Mouse (Mus musculus): Measurements from ENCODE around the gene Rtl1.

Rtl1 gene

GRCm38 (mm10) chr12:109600230-109600629 lies at the start of gene Rtl1:
Gene Rtl1 (minus strand): TSS chr12:109600330.
- in situ Hi-C loops (cut with MboI, MseI), result no loop called here

- in situ Hi-C loops (cut with MboI, MseI), result no loop called here
Measured at GRCm38 (mm10) chr12:109640560-109641167, 40.5 kb upstream of the Rtl1 start.

- in situ Hi-C loops (cut with MboI, MseI), result no loop called here
Measured at GRCm38 (mm10) chr12:109632035-109632434, 31.9 kb upstream of the Rtl1 start.

GRCm38 (mm10) chr12:109628887-109629286 lies 28.8 kb upstream of the Rtl1 start:
- in situ Hi-C loops (cut with MboI, MseI), result no loop called here

GRCm38 (mm10) chr12:109626910-109627309 lies 26.8 kb upstream of the Rtl1 start:
- in situ Hi-C loops (cut with MboI, MseI), result no loop called here

GRCm38 (mm10) chr12:109620196-109620595 lies 20.1 kb upstream of the Rtl1 start:
- in situ Hi-C loops (cut with MboI, MseI), result no loop called here

- in situ Hi-C loops (cut with MboI, MseI), result no loop called here
Measured at GRCm38 (mm10) chr12:109617993-109618392, 17.9 kb upstream of the Rtl1 start.

GRCm38 (mm10) chr12:109617126-109617525 lies 17.0 kb upstream of the Rtl1 start:
- in situ Hi-C loops (cut with MboI, MseI), result no loop called here

GRCm38 (mm10) chr12:109615371-109615770 lies 15.2 kb upstream of the Rtl1 start:
- in situ Hi-C loops (cut with MboI, MseI), result no loop called here

- in situ Hi-C loops (cut with MboI, MseI), result no loop called here
Measured at GRCm38 (mm10) chr12:109614416-109614815, 14.3 kb upstream of the Rtl1 start.

- in situ Hi-C loops (cut with MboI, MseI), result no loop called here
Measured at GRCm38 (mm10) chr12:109612392-109613385, 12.6 kb upstream of the Rtl1 start.

- in situ Hi-C loops (cut with MboI, MseI), result no loop called here
Measured at GRCm38 (mm10) chr12:109608576-109609440, 8.7 kb upstream of the Rtl1 start.

- in situ Hi-C loops (cut with MboI, MseI), result no loop called here
Measured at GRCm38 (mm10) chr12:109607953-109608352, 7.8 kb upstream of the Rtl1 start.

- in situ Hi-C loops (cut with MboI, MseI), result no loop called here
Measured at GRCm38 (mm10) chr12:109607191-109607590, 7.1 kb upstream of the Rtl1 start.

GRCm38 (mm10) chr12:109604982-109605721 lies 5.0 kb upstream of the Rtl1 start:
- in situ Hi-C loops (cut with MboI, MseI), result no loop called here

GRCm38 (mm10) chr12:109598551-109599250 lies 1.4 kb downstream of the Rtl1 start:
- in situ Hi-C loops (cut with MboI, MseI), result no loop called here

- in situ Hi-C loops (cut with MboI, MseI), result no loop called here
Measured at GRCm38 (mm10) chr12:109596726-109597125, 3.4 kb downstream of the Rtl1 start.

GRCm38 (mm10) chr12:109596232-109596631 lies 3.9 kb downstream of the Rtl1 start:
- in situ Hi-C loops (cut with MboI, MseI), result no loop called here

- in situ Hi-C loops (cut with MboI, MseI), result no loop called here
Measured at GRCm38 (mm10) chr12:109595753-109596152, 4.4 kb downstream of the Rtl1 start.

GRCm38 (mm10) chr12:109594961-109595360 lies 5.2 kb downstream of the Rtl1 start:
- in situ Hi-C loops (cut with MboI, MseI), result no loop called here

Measured in T-helper 17 cell (primary cell).